Mouse (Mus musculus) thymus, adult 18-20 months (tissue): ENCODE data around the gene Ccser1.

ENCODE experiments used
- DNase-seq, 2 experiments: peaks; one replicate each; pipeline ENCODE4 v3.0.0; 2022; ENCODE audit warnings: mixed read lengths in 2 of 2

Gene Ccser1

DNA sequence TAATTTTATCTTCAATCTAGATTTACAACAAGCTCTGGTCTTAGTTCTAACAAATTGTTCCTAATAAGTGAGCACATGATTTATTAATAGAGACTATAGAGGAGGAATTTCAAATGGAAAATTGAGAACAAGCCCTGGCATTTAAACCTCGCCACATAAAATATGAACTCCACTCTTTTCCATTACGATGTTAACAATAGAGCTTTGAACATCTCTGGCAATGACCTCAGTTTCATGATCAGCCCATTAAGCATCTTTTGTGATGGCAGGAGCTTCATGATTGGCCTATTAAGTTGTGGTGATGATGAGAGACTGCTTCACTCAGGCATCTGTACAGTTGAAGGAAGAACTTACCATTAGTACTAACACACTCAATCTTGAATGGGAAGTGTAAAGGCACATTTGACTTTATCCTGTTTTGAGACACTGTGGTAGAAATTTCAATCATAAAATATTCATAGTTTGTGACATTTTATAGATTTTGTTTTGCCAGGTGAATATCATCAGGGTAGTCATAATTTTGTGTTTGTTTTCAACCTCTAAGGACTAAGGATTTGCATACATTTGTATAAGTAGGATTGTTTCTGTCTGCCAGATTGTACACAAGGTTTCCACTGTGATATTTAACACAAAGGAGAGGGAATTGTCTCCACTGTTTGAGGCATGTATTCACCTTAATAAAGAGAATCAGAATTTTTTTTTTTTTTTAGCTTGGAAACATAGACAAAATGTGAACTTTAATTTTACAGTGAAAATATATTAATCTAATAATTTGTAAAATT is 291.4 kb downstream of the Ccser1 start:
- no peak for DNase-seq

DNA sequence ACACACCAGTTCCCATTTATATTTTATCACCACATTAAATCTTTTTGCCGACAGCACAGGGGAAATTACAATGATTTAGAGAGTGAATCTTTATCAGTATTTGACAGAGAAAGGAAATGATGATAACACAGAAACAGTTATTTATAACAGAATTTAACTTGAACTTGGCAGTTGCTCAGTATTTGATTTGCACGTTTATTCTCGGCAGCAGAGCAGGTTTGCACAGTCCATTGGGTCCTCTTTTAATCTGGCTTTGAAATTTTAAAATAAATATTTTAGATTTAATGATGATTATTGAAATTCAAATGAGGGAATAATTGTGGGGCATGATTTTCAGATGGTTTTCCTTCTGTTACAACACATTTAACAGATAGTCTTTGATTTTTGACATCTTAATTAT is 305.2 kb downstream of the Ccser1 start:
- no peak for DNase-seq

- DNase-seq: no peak
Observed at GRCm38 (mm10) chr6:61491979-61492821, 312.1 kb downstream of the Ccser1 start.

- no peak for DNase-seq
Observed at GRCm38 (mm10) chr6:61493386-61493785, 313.3 kb downstream of the Ccser1 start.

GRCm38 (mm10) chr6:61515310-61515709 is 335.2 kb downstream of the Ccser1 start:
- DNase-seq: no peak

DNA sequence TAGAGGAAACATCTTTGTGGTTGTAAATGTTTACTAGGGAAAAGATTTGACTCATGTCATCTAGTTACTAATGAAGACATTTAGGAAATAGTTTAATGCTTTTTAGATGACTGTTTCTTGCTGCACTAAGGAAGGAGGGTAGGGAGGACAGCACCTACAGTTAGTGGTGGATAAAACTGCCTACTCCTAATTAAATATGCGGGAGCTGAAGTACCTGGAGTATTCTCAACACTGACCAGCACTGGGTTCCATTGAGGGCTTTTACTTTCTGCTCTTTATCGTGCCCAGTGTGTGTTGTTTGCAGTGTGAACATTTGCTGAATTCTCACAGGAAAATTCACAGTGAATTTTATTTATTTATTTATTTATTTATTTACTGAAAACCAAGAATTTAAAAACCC is 341.5 kb downstream of the Ccser1 start:
- no peak for DNase-seq

DNA sequence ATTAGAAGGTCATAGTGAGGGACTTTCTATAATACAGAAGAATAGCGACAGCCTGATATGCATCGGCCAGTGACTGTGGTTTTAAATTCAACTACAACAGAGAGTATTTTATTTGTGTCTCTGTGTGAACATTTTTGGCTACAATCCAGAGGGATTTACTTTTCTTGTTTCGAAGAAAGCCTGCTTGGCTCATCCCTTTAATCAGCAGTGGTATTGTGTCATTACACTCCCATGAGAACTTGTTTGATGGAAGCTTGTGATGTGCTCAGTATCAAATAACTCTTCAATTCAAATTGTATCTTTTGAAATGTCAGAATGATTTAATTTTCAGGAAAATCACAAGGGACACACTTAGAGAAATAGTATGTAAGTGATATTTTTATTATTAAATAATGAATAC is 342.0 kb downstream of the Ccser1 start:
- no peak for DNase-seq

GRCm38 (mm10) chr6:61523748-61524493 is 343.8 kb downstream of the Ccser1 start:
- DNase-seq: no peak

DNA sequence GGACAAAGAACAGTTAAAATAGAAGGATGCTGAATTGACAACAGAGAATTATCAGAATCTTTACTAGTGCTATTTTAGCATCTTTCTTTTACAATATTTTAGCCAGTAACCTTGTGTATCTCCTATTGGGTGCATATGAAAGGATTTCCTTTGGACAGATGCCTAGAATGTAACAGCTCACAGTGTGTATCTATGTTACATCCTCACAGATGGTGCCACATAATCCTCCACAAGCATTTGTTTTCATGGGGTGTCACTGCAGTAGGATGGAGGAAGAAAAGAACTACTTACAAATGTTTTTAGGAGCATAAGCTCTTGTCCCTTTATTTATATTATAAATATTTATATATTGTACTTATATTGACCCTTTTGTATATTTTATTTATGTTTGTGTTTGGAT is 360.6 kb downstream of the Ccser1 start:
- no peak for DNase-seq

- no peak for DNase-seq
Observed at GRCm38 (mm10) chr6:61543459-61544044, 363.4 kb downstream of the Ccser1 start.

DNA sequence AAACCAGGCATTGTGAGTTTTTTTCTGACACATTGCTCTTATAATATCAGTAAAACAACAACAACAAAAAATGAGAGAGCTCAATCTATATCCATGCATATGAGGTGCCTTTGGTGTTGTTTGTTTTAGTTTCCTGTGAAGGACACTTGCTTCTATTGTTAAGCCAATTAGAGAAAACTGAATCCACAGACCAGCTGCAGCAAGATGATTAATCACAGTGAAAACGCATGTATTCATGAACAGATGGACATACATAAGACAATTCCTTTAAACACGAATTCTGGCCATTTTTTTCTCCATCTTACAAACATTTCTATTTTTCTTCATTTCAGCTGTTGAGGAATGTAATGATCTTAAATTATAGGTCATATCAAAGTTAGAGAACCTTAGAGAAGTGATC is 387.4 kb downstream of the Ccser1 start:
- DNase-seq: no peak

- DNase-seq: no peak
Observed at GRCm38 (mm10) chr6:61567967-61568366, 387.8 kb downstream of the Ccser1 start.

GRCm38 (mm10) chr6:61581696-61582095 is 401.6 kb downstream of the Ccser1 start:
- DNase-seq: no peak

DNA sequence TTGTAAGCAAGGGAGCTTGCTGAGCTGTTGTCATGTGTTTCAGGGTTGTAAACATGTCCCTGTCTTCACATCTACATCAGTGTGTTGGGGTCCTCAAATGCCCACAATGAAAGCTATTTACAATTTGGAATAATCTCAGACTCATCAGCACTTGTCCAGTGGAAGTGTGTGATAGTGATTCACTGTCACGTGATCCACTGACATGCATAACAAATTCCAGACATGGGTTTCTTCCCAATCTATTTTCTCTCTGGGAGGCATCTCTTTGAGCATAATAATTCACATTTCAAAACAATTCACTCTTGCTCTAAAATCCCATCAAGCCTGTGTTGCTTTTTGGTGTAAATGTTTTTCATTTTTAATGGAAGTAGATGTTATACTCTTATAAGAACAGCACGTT is 408.9 kb downstream of the Ccser1 start:
- no peak for DNase-seq

- no peak for DNase-seq
Observed at GRCm38 (mm10) chr6:61601911-61602310, 421.8 kb downstream of the Ccser1 start.

DNA sequence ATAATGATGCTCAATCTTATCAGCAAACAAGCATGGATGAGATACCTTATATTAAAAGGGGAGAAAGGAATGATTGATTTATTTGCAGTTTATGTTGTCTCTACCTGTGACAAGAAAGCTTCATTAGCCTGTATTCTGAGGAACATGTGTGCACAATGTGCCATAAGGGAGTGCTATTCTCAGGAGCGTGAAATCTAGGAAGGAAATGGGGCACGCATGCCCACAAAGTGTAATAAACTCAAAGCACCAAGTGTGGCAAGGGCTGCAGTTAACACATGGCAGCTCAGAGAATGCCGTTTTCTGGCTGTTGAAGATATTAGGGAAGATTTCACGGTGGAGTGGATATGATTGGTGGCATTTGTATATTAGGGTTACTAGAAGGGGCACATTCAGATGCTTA is 434.8 kb downstream of the Ccser1 start:
- no peak for DNase-seq

GRCm38 (mm10) chr6:61621707-61622106 is 441.6 kb downstream of the Ccser1 start:
- DNase-seq: no peak

GRCm38 (mm10) chr6:61661414-61661813 is 481.3 kb downstream of the Ccser1 start:
- DNase-seq: no peak

GRCm38 (mm10) chr6:61664572-61664971 is 484.4 kb downstream of the Ccser1 start:
- DNase-seq: no peak

GRCm38 (mm10) chr6:61687002-61687401 is 506.9 kb downstream of the Ccser1 start:
- no peak for DNase-seq

DNA sequence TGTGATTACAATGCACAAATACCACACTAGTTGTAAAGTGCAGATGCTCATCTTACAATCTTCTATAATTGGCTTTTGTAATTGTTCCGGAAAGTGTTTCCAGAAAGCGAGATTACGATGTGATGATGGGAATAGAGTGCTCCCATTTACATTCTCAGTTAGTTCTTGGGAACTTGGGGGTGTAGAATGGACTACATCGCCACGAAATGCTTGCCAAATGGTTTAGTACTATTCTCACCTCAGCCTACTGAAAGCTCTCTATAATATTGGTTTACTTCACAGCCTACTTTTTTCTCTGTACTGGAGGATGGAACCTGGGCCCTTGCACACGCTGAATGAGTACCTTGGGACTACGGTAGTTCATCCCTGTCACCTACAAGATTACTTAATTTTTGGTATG is 522.9 kb downstream of the Ccser1 start:
- no peak for DNase-seq

DNA sequence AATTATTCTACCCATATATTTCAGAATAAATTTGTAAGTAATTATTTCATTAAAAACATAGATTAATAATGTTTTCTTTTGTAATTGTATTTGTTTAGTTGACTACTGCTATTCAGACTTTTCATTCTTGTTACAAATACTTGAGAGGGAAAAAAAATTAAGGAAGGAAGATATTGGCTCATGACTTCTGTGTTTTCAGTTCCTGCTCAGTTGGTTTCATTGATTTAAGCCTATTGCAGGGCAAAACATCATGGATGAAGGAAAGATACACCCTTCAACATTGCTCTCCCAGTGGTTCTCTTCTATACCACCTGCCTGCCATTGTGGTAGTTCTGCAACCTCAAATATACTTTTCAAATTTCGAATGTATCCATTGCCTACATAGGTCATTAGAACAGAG is 541.1 kb downstream of the Ccser1 start:
- DNase-seq: no peak

- DNase-seq: no peak
Observed at GRCm38 (mm10) chr6:61729065-61729464, 548.9 kb downstream of the Ccser1 start.
